Mouse (Mus musculus) hindbrain, postnatal 0 days (tissue): ENCODE data around the gene Rnf126. TPM values are rescaled to one million over a fixed set of nuclear protein-coding genes. Genes with fewer than 3 reads are reported as not detected.

Experiments
- ATAC-seq: fragments of 200-750 bp; cut with Nextera tagmentation; 2 replicates; pipeline ENCODE4 v1.8.0; 2017; ENCODE audit warnings: mild to moderate bottlenecking, moderate TSS enrichment, moderate library complexity
- DNase-seq: peaks from one replicate; pipeline ENCODE4 v3.0.0-alpha.2; 2015; ENCODE audit warnings: low spot score
- H3K27ac ChIP-seq: fragments of 300-500 bp; sonication (generic); 2 replicates; pipeline ENCODE4 v1.5.1; 2014; ENCODE audit warnings: mild to moderate bottlenecking
- H3K27me3 ChIP-seq: fragments of 300-500 bp; sonication (generic); 2 replicates; pipeline ENCODE4 v1.6.1; 2014; ENCODE audit warnings: low read length, mixed read lengths; ENCODE audit not compliant: insufficient read depth
- H3K36me3 ChIP-seq: fragments of 300-500 bp; sonication (generic); 2 replicates; pipeline ENCODE4 v1.6.1; 2014; ENCODE audit warnings: low read length, mixed read lengths; ENCODE audit not compliant: insufficient read depth
- H3K4me1 ChIP-seq: fragments of 300-500 bp; sonication (generic); 2 replicates; pipeline ENCODE4 v1.6.1; 2014; ENCODE audit warnings: antibody characterized with exemption, low read length, mixed read lengths; ENCODE audit not compliant: insufficient read depth
- H3K4me2 ChIP-seq: fragments of 300-500 bp; sonication (generic); 2 replicates; pipeline ENCODE4 v1.6.1; 2014; ENCODE audit warnings: low read depth, mild to moderate bottlenecking, low read length, moderate library complexity, mixed read lengths
- H3K4me3 ChIP-seq: fragments of 300-500 bp; sonication (generic); 2 replicates; pipeline ENCODE4 v1.5.1; 2014; ENCODE audit warnings: low read length
- H3K9ac ChIP-seq: fragments of 300-500 bp; sonication (generic); replicated peaks from 2 replicates; pipeline ENCODE4 v1.6.1; 2014; ENCODE audit warnings: mild to moderate bottlenecking, low read length, moderate library complexity, mixed read lengths
- H3K9me3 ChIP-seq: fragments of 300-500 bp; sonication (generic); 2 replicates; pipeline ENCODE4 v1.6.1; 2016; ENCODE audit warnings: low read length, mixed read lengths
- CTCF ChIP-seq: IDR thresholded peaks from 2 replicates; pipeline ENCODE4 v1.5.1; 2016; ENCODE audit warnings: antibody characterized with exemption, control low read depth, low read depth
- WGBS: fragments of 180-500 bp; shearing (Covaris S2); extraction: QIAGEN DNeasy Blood & Tissue Kit; methylation state at CpG from one replicate; pipeline ENCODE4 v1.1.7; 2014; 5-methylcytosine and 5-hydroxymethylcytosine counted together
- polyA plus RNA-seq: library from polyadenylated mRNA; unstranded; fragments of >200 nt; fragmentation: Nextera tagmentation; extraction: Ambion mirVana; gene quantifications from 2 replicates; pipeline ENCODE4 v1.2.1, GENCODE M21; 2015
- total RNA-seq: library from RNA; depleted of rRNA; stranded (reverse); fragments of >200 nt; gene quantifications from 2 replicates; pipeline ENCODE4 v1.2.3, GENCODE M21; 2014

Rnf126 gene
- total and polyA plus RNA-seq, 2 experiments from 2014 or later, result 112 to 119 TPM

DNA sequence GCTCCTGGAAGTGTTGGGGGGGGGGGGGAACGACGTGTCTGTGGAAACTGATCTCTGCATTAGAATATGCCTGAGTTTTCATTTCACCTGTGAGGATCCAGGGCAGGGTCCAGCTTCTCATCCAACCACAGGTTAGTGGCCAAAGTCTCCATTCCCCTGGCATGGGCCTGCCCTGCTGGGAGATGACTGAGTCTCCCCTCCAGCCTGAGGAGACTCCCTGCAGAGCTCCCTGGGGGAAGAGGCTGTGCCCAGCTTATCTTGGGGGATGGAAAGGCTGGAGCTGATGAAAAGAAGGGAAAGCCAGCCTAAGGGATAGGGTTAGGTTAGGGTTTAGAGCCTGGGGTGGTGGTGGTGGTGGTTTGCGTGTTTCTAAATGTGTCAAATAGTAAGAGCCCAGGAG is 35.1 kb upstream of the Rnf126 start:
- 36% methylated on average over 3 of the region's 3 CpGs for WGBS
- no peaks in the 10 kb centered on the region for H3K27me3 ChIP-seq
- H3K4me2 ChIP-seq, result no peak overlapping the region
- H3K27ac ChIP-seq, result peak overlapping the region; percentile 46; the same call in 1 of the 2 replicates
- DNase-seq (no peak), ATAC-seq (no peak)
- no peak overlapping the region for H3K9ac ChIP-seq
- H3K36me3 ChIP-seq, result no peaks in the 10 kb centered on the region
- no peak overlapping the region for H3K4me3 ChIP-seq
- no peak for TF ChIP-seq CTCF
- no peaks in the 10 kb centered on the region for H3K9me3 ChIP-seq
- peaks cover 25% of the 10 kb centered on the region; the same call in 1 of the 2 replicates for H3K4me1 ChIP-seq

DNA sequence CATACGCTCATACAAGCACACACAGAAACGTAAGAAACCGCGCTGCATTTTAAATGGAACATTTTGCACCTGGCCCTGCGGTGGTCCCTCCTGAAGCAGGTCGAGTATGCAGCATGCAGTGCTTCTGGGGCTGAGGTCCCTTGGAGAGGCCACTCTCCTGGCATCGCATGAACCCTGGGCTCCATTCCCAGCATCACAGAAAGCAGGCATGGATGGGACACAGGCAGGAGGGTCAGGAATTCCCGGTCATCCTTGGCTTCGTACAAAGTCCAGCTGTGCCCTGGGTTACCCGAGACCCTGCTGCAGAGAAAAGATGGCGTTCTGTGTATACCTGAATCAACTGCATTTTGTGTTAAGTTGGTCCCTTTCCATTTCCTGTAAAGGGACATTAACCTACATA is 33.8 kb upstream of the Rnf126 start:
- 66% methylated on average over 11 of the region's 11 CpGs for WGBS
- Histone ChIP-seq H3K9ac (no peak overlapping the region), H3K4me1 (peaks cover 25% of the 10 kb centered on the region; the same call in 1 of the 2 replicates), H3K9me3 (no peaks in the 10 kb centered on the region), H3K4me2 (no peak overlapping the region), H3K27ac (no peak overlapping the region), H3K36me3 (no peaks in the 10 kb centered on the region), H3K4me3 (no peak overlapping the region), H3K27me3 (no peaks in the 10 kb centered on the region)
- no peak for TF ChIP-seq CTCF
- ATAC-seq (no peak), DNase-seq (no peak)

DNA sequence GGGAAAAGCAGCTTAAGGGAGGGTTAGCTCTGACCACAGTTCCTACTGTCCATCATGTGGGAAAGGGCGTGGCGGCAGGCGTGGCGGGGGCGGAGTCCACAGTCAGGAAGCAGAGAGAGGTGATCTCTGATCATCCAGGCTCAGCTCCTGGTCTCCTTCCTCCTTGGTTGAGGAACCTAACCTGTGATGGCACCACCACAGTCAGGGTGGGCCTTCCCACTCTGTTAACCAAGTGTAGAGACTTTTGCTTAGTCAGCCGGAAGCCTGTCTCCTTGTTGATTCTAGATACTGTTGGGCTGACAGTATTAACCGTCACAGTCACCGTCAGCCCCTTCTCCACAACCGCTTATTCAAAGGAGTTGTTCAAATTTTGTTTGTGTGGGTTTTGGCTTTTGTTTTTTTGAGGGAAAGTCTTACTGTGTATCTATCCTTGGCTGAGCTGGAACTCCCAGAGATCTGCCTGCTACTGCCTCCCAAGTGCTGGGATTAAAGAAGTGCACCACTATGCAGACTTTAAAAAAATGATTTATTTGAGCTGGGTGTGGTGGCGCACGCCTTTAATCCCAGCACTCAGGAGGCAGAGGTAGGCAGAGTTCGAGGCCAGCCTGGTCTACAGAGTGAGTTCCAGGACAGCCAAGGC is 31.7 kb upstream of the Rnf126 start:
- H3K9me3 ChIP-seq, result no peaks in the 10 kb centered on the region
- H3K27ac ChIP-seq, result no peak overlapping the region
- H3K36me3 ChIP-seq, result no peaks in the 10 kb centered on the region
- DNase-seq (no peak), ATAC-seq (no peak)
- no peak for TF ChIP-seq CTCF
- 87% methylated on average over 12 of the region's 12 CpGs for WGBS
- peaks cover 26% of the 10 kb centered on the region for H3K4me1 ChIP-seq
- H3K9ac ChIP-seq, result no peak overlapping the region
- no peaks in the 10 kb centered on the region for H3K27me3 ChIP-seq
- no peak overlapping the region for H3K4me3 ChIP-seq
- H3K4me2 ChIP-seq, result no peak overlapping the region

DNA sequence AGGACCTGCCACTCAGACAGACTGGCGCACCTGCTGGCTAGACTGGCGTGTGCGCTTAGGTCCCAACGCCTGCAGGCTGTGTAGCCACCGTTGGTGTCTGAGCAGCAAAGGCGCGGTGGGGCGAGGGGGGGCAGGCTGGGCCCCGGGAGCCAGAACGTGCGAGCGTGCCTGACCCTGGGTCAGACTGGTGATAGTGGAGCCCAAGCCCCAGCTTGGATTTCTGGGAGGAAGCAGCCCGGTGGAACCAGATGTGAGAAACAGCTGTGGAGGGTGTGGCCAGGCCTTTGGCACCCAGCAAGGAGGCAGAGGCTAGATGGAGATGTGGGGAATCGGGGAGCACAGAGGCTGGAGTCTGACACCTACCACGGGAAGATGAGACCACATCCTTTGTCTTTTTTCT is 30.6 kb upstream of the Rnf126 start:
- H3K9me3 ChIP-seq, result no peaks in the 10 kb centered on the region
- peak overlapping the region; percentile 30; the same call in 1 of the 2 replicates for H3K4me2 ChIP-seq
- no peak for TF ChIP-seq CTCF
- no peak overlapping the region for H3K27ac ChIP-seq
- H3K4me1 ChIP-seq, result peaks cover 19% of the 10 kb centered on the region
- H3K36me3 ChIP-seq, result no peaks in the 10 kb centered on the region
- ATAC-seq (no peak), DNase-seq (no peak)
- WGBS, result 40% methylated on average over 15 of the region's 15 CpGs
- H3K9ac ChIP-seq, result no peak overlapping the region
- H3K4me3 ChIP-seq, result no peak overlapping the region
- no peaks in the 10 kb centered on the region for H3K27me3 ChIP-seq

DNA sequence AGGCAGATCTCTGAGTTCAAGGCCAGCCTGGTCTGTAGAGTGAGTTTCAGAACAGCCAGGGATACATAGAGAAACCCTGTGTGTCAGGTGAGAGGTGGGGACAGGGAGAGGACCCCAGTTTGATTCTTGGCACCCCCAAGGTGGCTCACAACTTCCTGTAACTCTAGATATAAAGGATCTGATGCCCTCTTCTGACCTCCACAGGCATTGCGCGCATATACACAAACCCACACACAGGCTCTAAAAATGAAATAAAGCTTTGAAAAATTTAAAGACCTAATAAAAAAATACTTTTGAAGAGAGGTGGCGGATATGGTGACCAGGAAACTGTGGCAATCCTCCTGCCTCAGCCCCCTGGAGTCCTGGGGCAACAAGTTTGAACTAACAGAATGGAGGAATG is 29.2 kb upstream of the Rnf126 start:
- no peak overlapping the region for H3K9ac ChIP-seq
- no peak overlapping the region for H3K27ac ChIP-seq
- TF ChIP-seq CTCF, result peak; percentile 18
- DNase-seq (no peak), ATAC-seq (no peak)
- H3K9me3 ChIP-seq, result no peaks in the 10 kb centered on the region
- no peak overlapping the region for H3K4me3 ChIP-seq
- no peaks in the 10 kb centered on the region for H3K27me3 ChIP-seq
- H3K4me1 ChIP-seq, result peaks cover 13% of the 10 kb centered on the region
- no peak overlapping the region for H3K4me2 ChIP-seq
- 97% methylated on average over 3 of the region's 3 CpGs for WGBS
- no peaks in the 10 kb centered on the region for H3K36me3 ChIP-seq

DNA sequence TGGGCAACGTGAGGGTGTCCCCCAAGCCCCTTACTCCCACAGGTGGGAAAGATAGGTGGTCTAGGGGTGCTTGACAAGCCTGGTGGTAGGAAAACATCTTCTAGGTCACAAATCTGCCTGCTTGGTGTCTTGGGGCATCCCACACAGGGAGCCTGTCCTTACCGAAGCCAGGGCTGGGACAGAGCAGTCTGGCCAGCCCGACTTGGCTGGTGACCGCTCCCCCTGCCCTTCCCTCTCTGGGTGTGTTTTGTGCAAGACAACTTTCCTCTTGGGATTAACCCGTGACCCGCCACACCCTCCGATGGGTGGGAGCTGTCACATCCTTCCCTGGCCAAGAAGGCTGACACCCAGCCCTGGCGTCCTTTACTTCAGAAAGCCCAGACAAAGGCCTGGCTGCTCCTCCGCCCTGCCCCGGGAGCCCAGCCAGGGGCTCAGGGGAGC is 27.8 kb upstream of the Rnf126 start:
- TF ChIP-seq CTCF, result no peak
- DNase-seq (peak; percentile 51), ATAC-seq (peak; percentile 27; the same call in 1 of the 2 replicates)
- Histone ChIP-seq H3K36me3 (no peaks in the 10 kb centered on the region), H3K4me2 (peak overlapping the region; percentile 80), H3K27me3 (no peaks in the 10 kb centered on the region), H3K9me3 (no peaks in the 10 kb centered on the region), H3K27ac (peak overlapping the region; percentile 90), H3K4me1 (peaks cover 13% of the 10 kb centered on the region), H3K9ac (peak overlapping the region; percentile 97), H3K4me3 (peak overlapping the region; percentile 93)
- under 1% methylated on average over 10 of the region's 10 CpGs for WGBS

DNA sequence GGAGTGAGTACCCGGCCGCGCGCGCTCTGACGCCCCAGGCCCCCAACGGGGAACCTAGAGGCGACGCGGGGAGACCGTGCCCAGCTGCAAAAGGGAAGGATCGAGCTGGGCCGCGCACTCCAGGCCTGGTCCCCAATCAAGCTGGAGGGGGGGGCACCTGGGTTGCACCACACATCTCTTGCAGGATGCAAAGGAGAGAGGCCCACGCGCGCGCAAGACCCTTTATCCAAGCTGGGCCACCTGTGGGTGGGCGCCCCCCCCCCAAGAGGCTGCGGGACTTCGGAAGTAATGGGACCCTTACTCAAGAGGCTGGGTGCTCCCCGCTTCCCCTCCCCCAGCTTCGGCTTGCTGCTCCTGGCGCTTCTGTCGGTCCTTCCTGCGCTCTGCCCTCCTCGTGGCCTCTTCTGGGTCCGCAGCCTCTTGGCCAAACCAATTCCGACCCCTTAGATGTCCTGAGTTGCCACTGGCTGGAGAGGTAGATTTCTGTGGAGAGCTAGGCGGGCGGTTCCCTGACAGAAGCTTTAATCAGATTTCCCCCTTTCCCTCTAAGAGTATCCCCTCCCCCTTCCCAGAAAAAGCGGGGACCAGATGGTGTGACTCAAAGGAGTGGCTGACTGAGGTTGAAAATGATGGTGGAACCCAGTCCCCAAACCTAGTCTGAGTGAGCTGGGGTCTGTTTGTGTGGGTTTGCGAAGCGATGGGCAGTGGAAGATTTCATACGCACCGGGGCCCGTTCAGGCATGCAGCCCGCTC is 27.2 kb upstream of the Rnf126 start:
- DNase-seq (peak; percentile 61), ATAC-seq (peak; percentile 24; the same call in 1 of the 2 replicates)
- TF ChIP-seq CTCF, result no peak
- Histone ChIP-seq H3K9ac (peak overlapping the region; percentile 97), H3K27me3 (no peaks in the 10 kb centered on the region), H3K4me3 (peak overlapping the region; percentile 93), H3K4me2 (peak overlapping the region; percentile 80), H3K27ac (peak overlapping the region; percentile 90), H3K9me3 (no peaks in the 10 kb centered on the region), H3K4me1 (peaks cover 13% of the 10 kb centered on the region), H3K36me3 (no peaks in the 10 kb centered on the region)
- WGBS, result under 1% methylated on average over 30 of the region's 38 CpGs
